Mouse (Mus musculus): ENCODE data around the gene Tbcd. TPM values are rescaled to one million over a fixed set of nuclear protein-coding genes. Genes with fewer than 3 reads are reported as not detected.
A peak's percentile ranks its signal among the peaks of the same experiment; 100 is the strongest.

The Tbcd gene
- polyA plus RNA-seq (2015; fragmentation: Nextera tagmentation; extraction: Ambion mirVana), result 45.2 and 50.0 TPM in 2 replicates

GRCm38 (mm10) chr11:121451753-121452635 lies at the start of gene Tbcd:
Gene Tbcd (plus strand): TSS chr11:121451949.
- peak within 1 kb of the TSS; percentile 70 for H3K4me3 ChIP-seq
- H3K27ac ChIP-seq, result peak within 1 kb of the TSS; percentile 84
- peak; percentile 97 for ATAC-seq
- peaks cover 12% of the 10 kb centered on the region; the same call in 1 of the 2 replicates for H3K36me3 ChIP-seq (ENCODE audit: poor library complexity, severe bottlenecking)
- no peaks in the 10 kb centered on the region for H3K27me3 ChIP-seq
- peak within 1 kb of the TSS; percentile 81 for H3K4me2 ChIP-seq
- under 1% methylated on average over 58 of the region's 58 CpGs for WGBS
- H3K9ac ChIP-seq, result peak within 1 kb of the TSS; percentile 83
- H3K4me1 ChIP-seq, result peaks cover 21% of the 10 kb centered on the region
- no peaks in the 10 kb centered on the region for H3K9me3 ChIP-seq (replicated peaks)

GRCm38 (mm10) chr11:121407366-121408155 lies 44.2 kb upstream of the Tbcd start:
- Histone ChIP-seq H3K36me3 (ENCODE audit: poor library complexity, severe bottlenecking) (no peaks in the 10 kb centered on the region), H3K9ac (no peak overlapping the region), H3K4me3 (no peak overlapping the region), H3K27me3 (no peaks in the 10 kb centered on the region), H3K27ac (no peak overlapping the region), H3K9me3 (replicated peaks) (no peaks in the 10 kb centered on the region), H3K4me1 (0 out of 2 replicates have a peak, but pooled peaks cover 3% of the 10 kb centered on the region), H3K4me2 (no peak overlapping the region)
- 75% methylated on average over 3 of the region's 3 CpGs for WGBS
- no peak for ATAC-seq

GRCm38 (mm10) chr11:121414762-121415161 lies 37.0 kb upstream of the Tbcd start:
- no peaks in the 10 kb centered on the region for H3K9me3 ChIP-seq (replicated peaks)
- no peak overlapping the region for H3K9ac ChIP-seq
- no peak for ATAC-seq
- H3K4me1 ChIP-seq, result no peaks in the 10 kb centered on the region
- no peaks in the 10 kb centered on the region for H3K36me3 ChIP-seq (ENCODE audit: poor library complexity, severe bottlenecking)
- H3K27ac ChIP-seq, result no peak overlapping the region
- H3K4me3 ChIP-seq, result no peak overlapping the region
- H3K27me3 ChIP-seq, result no peaks in the 10 kb centered on the region
- 91% methylated on average over 5 of the region's 5 CpGs for WGBS
- H3K4me2 ChIP-seq, result no peak overlapping the region

DNA sequence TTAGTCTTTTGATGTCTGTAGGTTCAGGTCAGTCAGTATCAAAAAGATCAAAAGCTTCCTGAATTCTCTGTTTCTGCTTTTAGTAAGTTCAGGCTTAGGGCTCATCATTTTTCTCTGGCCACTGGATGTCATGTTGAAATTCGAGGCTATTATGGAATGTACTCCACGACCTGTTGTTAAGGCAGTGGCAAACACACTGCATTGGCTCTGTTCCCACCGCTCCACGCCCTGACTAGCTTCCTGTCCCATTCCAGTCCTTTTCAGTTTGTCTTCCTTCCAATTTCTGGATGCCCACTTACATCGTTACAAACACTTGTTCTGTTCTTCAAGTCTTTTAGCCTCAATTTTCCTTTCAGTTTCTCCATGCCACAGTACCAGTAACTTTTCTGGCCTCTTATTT lies 36.4 kb upstream of the Tbcd start:
- ATAC-seq, result no peak
- no peak overlapping the region for H3K4me2 ChIP-seq
- H3K9me3 ChIP-seq (replicated peaks), result no peaks in the 10 kb centered on the region
- no peak overlapping the region for H3K9ac ChIP-seq
- no peak overlapping the region for H3K27ac ChIP-seq
- H3K4me3 ChIP-seq, result no peak overlapping the region
- 0 out of 2 replicates have a peak, but pooled peaks cover under 1% of the 10 kb centered on the region for H3K4me1 ChIP-seq
- WGBS, result 79% methylated on average over 5 of the region's 5 CpGs
- H3K27me3 ChIP-seq, result no peaks in the 10 kb centered on the region
- H3K36me3 ChIP-seq (ENCODE audit: poor library complexity, severe bottlenecking), result no peaks in the 10 kb centered on the region

DNA sequence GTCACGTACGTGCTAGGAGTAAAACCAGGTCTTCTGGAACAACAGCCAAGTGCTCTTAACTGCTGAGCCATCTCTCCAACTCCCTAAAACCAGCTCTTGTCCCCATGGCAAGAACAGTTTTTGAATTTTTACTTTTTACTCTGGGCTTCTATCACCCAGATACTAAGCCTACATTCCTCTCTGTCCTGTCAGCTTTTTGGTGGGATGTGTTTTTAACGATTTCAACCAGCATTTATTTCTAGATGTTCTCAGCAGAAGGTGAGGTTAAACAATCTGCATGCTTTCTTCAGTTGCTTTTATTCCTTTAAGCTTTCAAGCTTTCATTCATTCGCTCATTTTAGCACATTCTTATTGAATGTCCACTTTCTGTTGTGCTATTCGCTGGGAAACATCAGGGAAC lies 33.8 kb upstream of the Tbcd start:
- Histone ChIP-seq H3K9me3 (replicated peaks) (no peaks in the 10 kb centered on the region), H3K4me2 (no peak overlapping the region), H3K4me3 (no peak overlapping the region), H3K36me3 (ENCODE audit: poor library complexity, severe bottlenecking) (no peaks in the 10 kb centered on the region), H3K4me1 (peaks cover 17% of the 10 kb centered on the region), H3K27me3 (no peaks in the 10 kb centered on the region), H3K27ac (no peak overlapping the region), H3K9ac (no peak overlapping the region)
- 87% methylated on average over 5 of the region's 5 CpGs for WGBS
- ATAC-seq, result no peak

- ATAC-seq, result no peak
- no peak overlapping the region for H3K9ac ChIP-seq
- WGBS, result 75% methylated on average over 2 of the region's 2 CpGs
- no peaks in the 10 kb centered on the region for H3K36me3 ChIP-seq (ENCODE audit: poor library complexity, severe bottlenecking)
- H3K4me3 ChIP-seq, result no peak overlapping the region
- no peaks in the 10 kb centered on the region for H3K27me3 ChIP-seq
- no peak overlapping the region for H3K27ac ChIP-seq
- peaks cover 17% of the 10 kb centered on the region for H3K4me1 ChIP-seq
- no peak overlapping the region for H3K4me2 ChIP-seq
- no peaks in the 10 kb centered on the region for H3K9me3 ChIP-seq (replicated peaks)
Observed at GRCm38 (mm10) chr11:121418932-121419331, 32.8 kb upstream of the Tbcd start.

- Histone ChIP-seq H3K27ac (no peak overlapping the region), H3K36me3 (ENCODE audit: poor library complexity, severe bottlenecking) (no peaks in the 10 kb centered on the region), H3K4me1 (peaks cover 17% of the 10 kb centered on the region), H3K4me3 (peak overlapping the region; percentile 74), H3K9me3 (replicated peaks) (no peaks in the 10 kb centered on the region), H3K9ac (no peak overlapping the region; the same call in 1 of the 2 replicates), H3K27me3 (no peaks in the 10 kb centered on the region), H3K4me2 (peak overlapping the region; percentile 84)
- 58% methylated on average over 5 of the region's 5 CpGs for WGBS
- ATAC-seq, result no peak
Observed at GRCm38 (mm10) chr11:121420379-121420778, 31.4 kb upstream of the Tbcd start.

GRCm38 (mm10) chr11:121420830-121421552 lies 30.8 kb upstream of the Tbcd start, which contains the start of gene Fn3krp:
Gene Fn3krp (plus strand): TSS chr11:121421401.
- no peaks in the 10 kb centered on the region for H3K27me3 ChIP-seq
- peak within 1 kb of the TSS; percentile 78 for H3K27ac ChIP-seq
- peak; percentile 100 for ATAC-seq
- peaks cover 17% of the 10 kb centered on the region for H3K4me1 ChIP-seq
- H3K9me3 ChIP-seq (replicated peaks), result no peaks in the 10 kb centered on the region
- peak within 1 kb of the TSS; percentile 74 for H3K4me3 ChIP-seq
- peak within 1 kb of the TSS; percentile 80 for H3K9ac ChIP-seq
- 2% methylated on average over 27 of the region's 28 CpGs for WGBS
- H3K36me3 ChIP-seq (ENCODE audit: poor library complexity, severe bottlenecking), result 0 out of 2 replicates have a peak, but pooled peaks cover under 1% of the 10 kb centered on the region
- peak within 1 kb of the TSS; percentile 84 for H3K4me2 ChIP-seq

- ATAC-seq, result peak; percentile 61
- Histone ChIP-seq H3K9ac (peak overlapping the region; percentile 80), H3K4me1 (peaks cover 17% of the 10 kb centered on the region), H3K9me3 (replicated peaks) (no peaks in the 10 kb centered on the region), H3K4me2 (peak overlapping the region; percentile 84), H3K4me3 (peak overlapping the region; percentile 74), H3K27me3 (no peaks in the 10 kb centered on the region), H3K27ac (no peak overlapping the region), H3K36me3 (ENCODE audit: poor library complexity, severe bottlenecking) (0 out of 2 replicates have a peak, but pooled peaks cover 4% of the 10 kb centered on the region)
- under 1% methylated on average over 28 of the region's 28 CpGs for WGBS
Observed at GRCm38 (mm10) chr11:121421553-121422173, 30.1 kb upstream of the Tbcd start.

DNA sequence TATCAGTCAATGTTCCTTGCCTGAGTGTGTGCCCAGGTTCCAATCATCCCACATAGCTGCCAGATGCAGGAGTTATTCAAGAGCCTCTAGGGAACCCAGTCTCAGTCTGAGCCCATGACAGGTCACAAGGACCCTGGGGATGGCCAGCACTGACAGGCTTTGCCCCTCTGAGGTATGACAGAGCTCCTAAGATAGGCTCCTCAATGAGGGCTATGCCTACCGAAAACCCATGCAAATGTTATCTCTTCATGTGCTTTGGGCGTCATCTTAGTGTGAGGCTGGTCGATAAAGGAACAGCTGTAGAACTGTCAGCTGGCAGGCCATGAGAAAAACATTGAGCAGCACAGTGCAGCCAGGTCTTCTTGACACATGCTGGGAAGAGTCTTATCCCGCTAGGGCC lies 18.4 kb upstream of the Tbcd start:
- 80% methylated on average over 4 of the region's 4 CpGs for WGBS
- Histone ChIP-seq H3K36me3 (ENCODE audit: poor library complexity, severe bottlenecking) (peaks cover 20% of the 10 kb centered on the region), H3K9me3 (replicated peaks) (no peaks in the 10 kb centered on the region), H3K9ac (no peak overlapping the region), H3K27ac (no peak overlapping the region), H3K4me2 (no peak overlapping the region), H3K27me3 (no peaks in the 10 kb centered on the region), H3K4me3 (no peak overlapping the region), H3K4me1 (peaks cover 12% of the 10 kb centered on the region)
- ATAC-seq, result no peak
